Mouse (Mus musculus) CH12.LX (cell line): ENCODE measurements around the gene Tfe3. TPM values are rescaled to one million over a fixed set of nuclear protein-coding genes. Genes with fewer than 3 reads are reported as not detected.

Source experiments
- DNase-seq: peaks from one replicate; pipeline ENCODE4 v3.0.0-alpha.2; 2013; ENCODE audit errors: extremely low read depth
- H3K27ac ChIP-seq: 2 replicates; pipeline ENCODE4 v1.5.1; 2012; ENCODE audit warnings: low read depth, mild to moderate bottlenecking, control low read depth, moderate library complexity; ENCODE audit not compliant: insufficient read depth
- H3K27me3 ChIP-seq: replicated peaks from 2 replicates; pipeline ENCODE3; 2012; ENCODE audit warnings: inconsistent platforms
- H3K36me3 ChIP-seq, 2 experiments: replicated peaks in 1 of 2; 2 replicates each; pipeline versions ENCODE3 to v1.6.1; 2012; ENCODE audit warnings: inconsistent platforms in 1 of 2, low read length in 1 of 2, mild to moderate bottlenecking in 1 of 2, mixed read lengths in 1 of 2, moderate library complexity in 1 of 2; ENCODE audit not compliant: control insufficient read depth in 1 of 2, insufficient read depth in 1 of 2
- H3K4me1 ChIP-seq, 2 experiments: 2 replicates each; pipeline ENCODE4 v1.6.1; 2012; ENCODE audit warnings: inconsistent platforms in 1 of 2, moderate library complexity in 1 of 2; ENCODE audit not compliant: insufficient read depth in 2 of 2, control insufficient read depth in 1 of 2
- H3K4me2 ChIP-seq: 2 replicates; pipeline ENCODE4 v1.6.1; 2012; ENCODE audit warnings: low read depth, mild to moderate bottlenecking, control low read depth; ENCODE audit not compliant: poor library complexity, insufficient read depth, severe bottlenecking
- H3K4me3 ChIP-seq, 3 experiments: fragments of 150-350 bp in 1 of 3; sonication (generic) in 1 of 3; replicated peaks in 1 of 3; 2 replicates each; pipeline versions ENCODE3 to v1.5.1; 2011 to 2012; ENCODE audit warnings: low read depth in 2 of 3, low read length in 2 of 3, mild to moderate bottlenecking in 2 of 3, moderate library complexity in 2 of 3, control low read depth in 1 of 3, improper control_type of control experiment in 1 of 3, inconsistent platforms in 1 of 3, mixed read lengths in 1 of 3; ENCODE audit not compliant: poor library complexity in 1 of 3
- H3K79me2 ChIP-seq: replicated peaks from 2 replicates; pipeline ENCODE4 v1.6.1; 2012; ENCODE audit warnings: mild to moderate bottlenecking, moderate library complexity; ENCODE audit not compliant: control insufficient read depth, poor library complexity, insufficient read depth, severe bottlenecking; ENCODE audit errors: extremely low read depth
- H3K9ac ChIP-seq: 2 replicates; pipeline ENCODE4 v1.6.1; 2012; ENCODE audit warnings: low read depth, mild to moderate bottlenecking, control low read depth, moderate library complexity; ENCODE audit not compliant: insufficient read depth
- H3K9me3 ChIP-seq: replicated peaks from 2 replicates; pipeline ENCODE3; 2012; ENCODE audit warnings: low read length, inconsistent platforms, mixed read lengths
- CHD1 ChIP-seq: IDR thresholded peaks from 2 replicates; pipeline ENCODE4 v1.6.1; 2012; ENCODE audit warnings: low read depth, low read length, improper control_type of control experiment, inconsistent platforms
- E2F4 ChIP-seq: IDR thresholded peaks from 2 replicates; pipeline ENCODE4 v1.6.1; 2011; ENCODE audit warnings: low read depth, low read length, improper control_type of control experiment; ENCODE audit not compliant: insufficient replicate concordance
- ELF1 ChIP-seq: IDR thresholded peaks from 2 replicates; pipeline ENCODE4 v1.6.1; 2014; ENCODE audit warnings: low read depth, mild to moderate bottlenecking, inconsistent platforms, low read length, improper control_type of control experiment
- EP300 ChIP-seq: IDR thresholded peaks from 2 replicates; pipeline ENCODE4 v1.6.1; 2011; ENCODE audit warnings: low read length, improper control_type of control experiment
- ETS1 ChIP-seq: conservative IDR thresholded peaks from 2 replicates; pipeline ENCODE4 v1.6.1; 2012; ENCODE audit warnings: low read depth, mild to moderate bottlenecking, inconsistent platforms, low read length, improper control_type of control experiment, moderate library complexity
- IRF4 ChIP-seq: IDR thresholded peaks from 2 replicates; pipeline ENCODE4 v1.6.1; 2014; ENCODE audit warnings: low read depth, mild to moderate bottlenecking, inconsistent platforms, low read length, improper control_type of control experiment
- KAT2A ChIP-seq: IDR thresholded peaks from 2 replicates; pipeline ENCODE4 v1.6.1; 2012; ENCODE audit warnings: low read length, improper control_type of control experiment, inconsistent platforms; ENCODE audit not compliant: insufficient replicate concordance
- MAFK ChIP-seq: IDR thresholded peaks from 2 replicates; pipeline ENCODE4 v1.6.1; 2011; ENCODE audit warnings: low read length, improper control_type of control experiment; ENCODE audit not compliant: insufficient replicate concordance
- MAX ChIP-seq: IDR thresholded peaks from 2 replicates; pipeline ENCODE4 v1.6.1; 2011; ENCODE audit warnings: low read length, improper control_type of control experiment
- MEF2A ChIP-seq: IDR thresholded peaks from 2 replicates; pipeline ENCODE4 v1.6.1; 2014; ENCODE audit warnings: low read depth, mild to moderate bottlenecking, inconsistent platforms, low read length, improper control_type of control experiment, borderline replicate concordance
- MXI1 ChIP-seq: IDR thresholded peaks from 2 replicates; pipeline ENCODE4 v1.6.1; 2011; ENCODE audit warnings: mild to moderate bottlenecking, low read depth, low read length, improper control_type of control experiment
- MYC ChIP-seq: IDR thresholded peaks from 2 replicates; pipeline ENCODE4 v1.6.1; 2011; ENCODE audit warnings: low read depth, mild to moderate bottlenecking, improper control_type of control experiment, low read length
- NRF1 ChIP-seq: IDR thresholded peaks from 2 replicates; pipeline ENCODE4 v1.6.1; 2014; ENCODE audit warnings: low read depth, mild to moderate bottlenecking, inconsistent platforms, low read length, improper control_type of control experiment, moderate library complexity
- PAX5 ChIP-seq: IDR thresholded peaks from 2 replicates; pipeline ENCODE4 v1.6.1; 2012; ENCODE audit warnings: low read length, inconsistent platforms, mixed read lengths
- POLR2A ChIP-seq: IDR thresholded peaks from 2 replicates; pipeline ENCODE4 v1.6.1; 2011; ENCODE audit warnings: low read depth, mild to moderate bottlenecking, improper control_type of control experiment, low read length
- RCOR1 ChIP-seq: conservative IDR thresholded peaks from 2 replicates; pipeline ENCODE4 v1.6.1; 2012; ENCODE audit warnings: low read depth, mild to moderate bottlenecking, inconsistent platforms, low read length, improper control_type of control experiment
- SIN3A ChIP-seq: IDR thresholded peaks from 2 replicates; pipeline ENCODE4 v1.6.1; 2012; ENCODE audit warnings: low read length, improper control_type of control experiment, inconsistent platforms
- TCF12 ChIP-seq: IDR thresholded peaks from 2 replicates; pipeline ENCODE4 v1.6.1; 2014; ENCODE audit warnings: low read depth, mild to moderate bottlenecking, inconsistent platforms, low read length, improper control_type of control experiment
- USF1 ChIP-seq: IDR thresholded peaks from 2 replicates; pipeline ENCODE4 v1.6.1; 2014; ENCODE audit warnings: low read depth, mild to moderate bottlenecking, inconsistent platforms, low read length, improper control_type of control experiment
- USF2 ChIP-seq: conservative IDR thresholded peaks from 2 replicates; pipeline ENCODE4 v1.6.1; 2011; ENCODE audit warnings: low read depth, low read length, improper control_type of control experiment
- dilution Hi-C: fragments of 300-500 bp; cut with MboI; formaldehyde crosslinking; loops from 2 replicates; pipeline ENCODE4 v1.14.3; 2020; ENCODE audit warnings: low sequenced_read_pairs; ENCODE audit not compliant: extremely low pct_unique_long_range_greater_than_20kb, extremely low pct_ligation_motif_present
- in situ Hi-C: fragments of 300-500 bp; cut with MboI; formaldehyde crosslinking; loops from 3 replicates; pipeline ENCODE4 v1.14.3; 2019; ENCODE audit warnings: low sequenced_read_pairs, low pct_ligation_motif_present, low pct_unique_long_range_greater_than_20kb, mixed read lengths
- polyA plus RNA-seq: library from polyadenylated mRNA; unstranded; fragments of >175 nt; gene quantifications from 2 replicates; pipeline ENCODE4 v1.2.1, GENCODE M21; 2012; ENCODE audit warnings: low read depth; ENCODE audit not compliant: insufficient read length
- total RNA-seq, 2 experiments: library from RNA; depleted of rRNA; stranded (reverse); fragments of 300-350 nt in 1 of 2; fragments of >200 nt in 1 of 2; gene quantifications; 2 replicates each; pipeline ENCODE4 v1.2.3; 2012 to 2014

The Tfe3 gene
- total and polyA plus RNA-seq, 3 experiments = 8.3 to 26.0 (median 15.9) TPM

- TF ChIP-seq TCF12 = 0 out of 2 replicates have a peak, but pooled peaks have one; percentile 35
- no peak for TF ChIP-seq POLR2A
- TF ChIP-seq KAT2A = no peak
- peak; percentile 82 for TF ChIP-seq IRF4
- TF ChIP-seq E2F4 = no peak
- TF ChIP-seq NRF1 = no peak
- TF ChIP-seq MYC = peak; percentile 75
- peak; percentile 44; the same call in 1 of the 2 replicates for TF ChIP-seq MEF2A
- TF ChIP-seq EP300 = peak; percentile 82
- no peak for TF ChIP-seq MXI1
- TF ChIP-seq ETS1 = peak; percentile 46
- TF ChIP-seq MAX = peak; percentile 35; the same call in 1 of the 2 replicates
- TF ChIP-seq RCOR1 = peak; percentile 50; the same call in 1 of the 2 replicates
- peak; percentile 45 for DNase-seq
- Histone ChIP-seq H3K36me3 (no peaks in the 10 kb centered on the region), H3K27me3 (no peaks in the 10 kb centered on the region), H3K4me1 (peaks cover 5 to 40% of the 10 kb centered on the region in 2 experiments; a peak in 3 of 4 replicates), H3K27ac (peak overlapping the region; percentile 87), H3K4me2 (peak overlapping the region; percentile 36), H3K79me2 (no peaks in the 10 kb centered on the region), H3K4me3 (no peak overlapping the region), H3K9me3 (no peaks in the 10 kb centered on the region), H3K9ac (no peak overlapping the region)
- dilution Hi-C loops = no loop called here
- in situ Hi-C loops = no loop called here
Measured at GRCm38 (mm10) chrX:7744940-7745339, 17.4 kb upstream of the Tfe3 start.

GRCm38 (mm10) chrX:7745429-7745828 lies 16.9 kb upstream of the Tfe3 start:
- Histone ChIP-seq H3K36me3 (no peaks in the 10 kb centered on the region), H3K9ac (no peak overlapping the region; the same call in 1 of the 2 replicates), H3K4me1 (peaks cover 5 to 38% of the 10 kb centered on the region in 2 experiments; a peak in 3 of 4 replicates), H3K27me3 (no peaks in the 10 kb centered on the region), H3K27ac (peak overlapping the region; percentile 87), H3K4me3 (no peak overlapping the region), H3K9me3 (no peaks in the 10 kb centered on the region), H3K79me2 (no peaks in the 10 kb centered on the region)
- dilution Hi-C loops = no loop called here
- no peak for DNase-seq
- no peak for TF ChIP-seq USF1
- no peak for TF ChIP-seq CHD1
- TF ChIP-seq USF2 = no peak
- TF ChIP-seq ELF1 = no peak
- TF ChIP-seq MAFK = no peak
- TF ChIP-seq EP300 = no peak
- TF ChIP-seq PAX5 = no peak
- no peak for TF ChIP-seq SIN3A
- TF ChIP-seq, all 38 proteins: peak for 0
- in situ Hi-C loops = no loop called here
- H3K4me2 ChIP-seq = peak overlapping the region; percentile 36
